Comparison of ENCODE assay signal across 18 mouse cellular contexts in the genomic region with DNA sequence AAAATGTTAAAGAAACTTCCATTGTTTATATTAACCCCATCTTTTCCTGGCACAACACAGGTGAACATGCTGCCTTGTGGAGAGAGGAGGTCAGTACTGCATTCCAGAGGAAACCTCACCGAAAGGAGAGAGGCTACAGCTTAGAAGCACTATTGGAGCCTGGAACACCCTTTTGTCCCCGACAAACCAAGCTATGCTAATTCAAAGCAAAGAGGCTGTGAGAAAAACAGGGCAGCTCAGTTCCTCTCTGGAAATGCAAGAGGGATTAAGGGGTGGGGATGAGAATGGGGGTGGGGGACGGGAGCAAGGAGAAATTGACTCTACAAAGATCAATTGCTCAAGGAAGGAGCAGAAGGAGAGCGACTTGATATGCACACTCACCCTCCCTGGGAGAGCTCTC.
"Had no signal": no experiment of that assay in that cellular context is flagged by ENCODE, and none has a peak within 500 bp of the region (broad histone marks: within the 10 kb centered on the region; RNA-seq: fewer than 3 reads in every experiment).

No protein-coding gene starts in this region.

- H3K27ac ChIP-seq: lung, embryonic 15.5 days; macrophage; midbrain, embryonic 12.5 days; neural tube, embryonic 12.5 days had no signal

- H3K36me3 ChIP-seq: lung, embryonic 15.5 days; midbrain, embryonic 12.5 days; neural tube, embryonic 12.5 days had no signal

- H3K4me2 ChIP-seq: lung, embryonic 15.5 days; midbrain, embryonic 12.5 days; neural tube, embryonic 12.5 days had no signal

- H3K27me3 ChIP-seq: lung, embryonic 15.5 days; neural tube, embryonic 12.5 days had no signal

- DNase-seq: liver, postnatal 0 days; lung, adult 2 months; lung, postnatal 14 days; midbrain, embryonic 14.5 days; retina, postnatal 1 day; right cerebral cortex, adult 18-20 months; right cerebral cortex, postnatal 25 days; right cerebral cortex, postnatal 4 days; spleen, adult 18-20 months; thymus, adult 18-20 months; thymus, postnatal 14 days; thymus, postnatal 36 days had no signal

- ATAC-seq: liver, postnatal 0 days; lung, postnatal 0 days had no signal

- H3K9me3 ChIP-seq: lung, embryonic 15.5 days; midbrain, embryonic 12.5 days; neural tube, embryonic 12.5 days had no signal

- H3K4me3 ChIP-seq: lung, embryonic 15.5 days; megakaryocyte, embryonic 14.5 days; midbrain, embryonic 12.5 days; neural tube, embryonic 12.5 days had no signal

- H3K9ac ChIP-seq: liver, postnatal 0 days; lung, embryonic 15.5 days; midbrain, embryonic 12.5 days; neural tube, embryonic 12.5 days had no signal

- H3K4me1 ChIP-seq: lung, embryonic 15.5 days; neural tube, embryonic 12.5 days had no signal
